Mouse (Mus musculus) C3H10T1/2 (cell line): ENCODE results near the gene Atad2b. TPM values are rescaled to one million over a fixed set of nuclear protein-coding genes. Genes with fewer than 3 reads are reported as not detected.

Experiments
- polyA plus RNA-seq, 2 experiments: library from polyadenylated mRNA; unstranded; fragments of >200 nt; fragmentation: generic; extraction: Trizol; gene quantifications; one replicate each; pipeline ENCODE4 v1.2.1; 2012; ENCODE audit warnings: missing spikeins in 2 of 2

Atad2b gene
- 1 to 10 TPM in 1 of 2 experiments, under 1 TPM in 1; 0.14 to 1.1 TPM for polyA plus RNA-seq

DNA sequence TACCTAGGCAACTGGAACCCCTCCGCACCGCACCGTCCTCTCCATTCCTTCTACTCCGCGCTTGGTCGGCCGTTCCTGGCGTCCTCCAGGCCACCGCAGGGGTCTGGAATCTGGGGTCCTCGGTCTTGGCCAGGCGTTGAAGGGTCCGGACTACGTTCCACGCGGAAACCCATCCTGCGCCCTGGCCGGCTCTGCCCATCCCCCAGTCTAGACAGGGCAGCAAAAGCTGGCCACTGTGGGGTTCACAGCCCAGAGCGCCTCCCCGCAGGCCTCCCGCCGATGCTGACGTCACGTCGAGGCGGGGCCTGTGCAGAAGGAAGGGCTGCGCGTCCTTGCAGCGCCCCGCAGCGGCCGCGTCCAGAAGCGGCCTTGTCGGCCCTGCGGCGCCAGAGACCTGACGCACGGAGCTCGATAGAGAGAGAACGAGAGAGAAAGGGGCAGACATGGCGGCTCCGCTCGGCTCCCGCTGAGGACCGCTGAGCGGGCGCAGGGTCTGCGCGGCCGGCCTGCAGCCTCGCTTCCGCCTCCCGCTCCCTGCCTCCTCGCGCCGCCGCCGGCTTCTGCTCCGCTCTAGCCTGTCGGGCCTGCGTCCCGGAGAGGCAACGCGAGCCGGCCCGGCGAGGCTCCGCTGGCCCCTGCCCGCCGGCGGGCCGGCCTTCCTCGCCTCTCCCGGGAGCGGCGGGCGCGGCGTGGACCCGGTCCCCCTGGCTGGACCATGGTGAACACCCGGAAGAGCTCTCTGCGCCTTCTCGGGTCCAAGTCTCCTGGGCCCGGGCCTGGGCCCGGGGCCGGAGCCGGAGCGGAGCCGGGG, at the start of gene Atad2b:
Atad2b (plus strand) TSS at position 360 of the 811 bp plus-strand sequence.

DNA sequence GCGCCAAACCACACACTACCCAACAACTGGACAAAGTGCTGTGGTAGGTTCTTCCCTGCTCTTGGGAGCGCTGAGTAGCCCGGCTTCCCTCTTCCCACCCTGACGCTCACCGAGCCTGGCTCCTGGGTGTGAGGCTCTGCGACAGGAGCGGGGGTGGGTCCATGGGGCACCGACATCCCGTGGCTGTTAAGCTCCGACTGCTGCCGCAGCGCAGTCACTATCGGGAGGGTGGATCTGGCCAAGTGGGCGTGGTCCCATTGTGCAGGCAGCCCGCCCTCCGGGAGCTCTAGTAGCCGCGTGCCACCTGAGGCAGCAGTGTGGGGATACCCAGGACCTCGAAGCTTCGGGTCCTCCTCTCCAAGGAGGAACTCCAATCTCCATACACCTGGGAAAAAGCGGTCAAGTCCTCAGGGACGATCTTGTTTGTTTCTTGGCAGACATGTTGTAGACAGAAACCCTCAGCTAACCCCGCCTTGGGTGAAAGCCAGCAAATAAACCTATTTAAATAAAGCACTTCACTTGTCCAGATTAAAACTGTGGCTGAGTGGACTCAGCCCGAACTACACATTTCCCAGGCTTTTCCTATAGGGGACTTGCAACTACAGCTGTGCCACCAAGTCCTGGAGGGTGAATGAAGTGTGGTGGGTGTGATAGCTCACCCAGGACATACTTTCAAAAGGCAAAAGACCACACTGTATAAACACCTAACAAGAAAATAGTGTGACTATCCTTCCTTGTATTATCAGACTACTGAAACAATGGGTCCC, 42.8 kb upstream of the Atad2b start, which contains the start of gene Mfsd2b:
Mfsd2b (minus strand) TSS at position 199 of the 767 bp plus-strand sequence.

DNA sequence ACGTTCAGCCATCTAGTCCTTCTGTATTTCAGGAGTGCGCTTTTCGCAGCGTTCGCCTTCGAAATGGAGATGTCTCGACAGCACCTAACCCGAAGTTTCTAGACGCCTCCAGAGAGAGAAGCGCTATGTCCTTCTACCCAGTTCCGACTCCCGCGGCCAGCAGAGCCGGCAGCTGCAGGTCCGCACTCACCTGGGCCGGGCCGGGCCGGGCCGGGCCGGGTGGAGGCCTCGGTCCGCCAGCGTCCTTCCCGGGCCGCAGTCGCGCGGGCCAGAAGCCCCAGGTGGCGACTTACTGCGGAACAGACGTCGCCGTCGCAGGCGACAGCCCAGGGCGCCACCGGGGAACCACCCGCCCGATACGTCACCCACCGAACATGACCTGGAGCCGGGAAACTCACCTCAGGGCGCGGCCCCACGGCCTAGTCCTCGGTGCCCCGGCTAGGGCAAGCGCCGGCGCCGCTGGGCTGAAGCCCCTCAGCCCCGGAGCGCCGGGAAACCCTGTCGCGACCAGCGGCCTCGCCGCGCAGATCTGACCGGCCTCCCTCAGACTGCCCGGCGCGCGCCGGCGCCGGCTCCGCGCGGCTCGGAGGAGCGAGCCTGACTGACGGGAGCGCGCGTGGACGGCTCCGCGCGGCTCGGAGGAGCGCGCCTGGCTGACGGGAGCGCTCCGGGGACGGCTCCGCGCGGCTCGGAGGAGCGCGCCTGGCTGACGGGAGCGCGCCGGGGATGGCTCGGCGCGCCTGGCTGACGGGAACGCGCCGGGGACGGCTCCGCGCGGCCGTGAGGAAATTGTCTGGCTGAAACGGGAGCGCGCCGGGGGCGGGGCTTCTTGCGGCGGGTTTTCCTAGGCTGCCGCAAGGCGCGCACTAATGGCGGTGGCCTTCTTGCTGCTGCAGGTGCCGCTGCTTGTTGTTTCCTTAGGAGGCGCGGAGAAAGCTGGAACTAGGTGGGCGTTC, 9.9 kb upstream of the Atad2b start, which contains the start of gene Ubxn2a:
Ubxn2a (minus strand) TSS at position 755 of the 956 bp plus-strand sequence.

Other genes starting within 250 kb of the Atad2b start
- not detected for gene Fam228a, start 178.9 kb upstream of the Atad2b start, polyA plus RNA-seq
- under 1 TPM in 1 of 2 experiments, not detected in 1; 0.24 TPM for gene Pfn4, start 148.3 kb upstream of the Atad2b start, polyA plus RNA-seq
- gene Fam228b, start 148.1 kb upstream of the Atad2b start, polyA plus RNA-seq, result under 1 TPM; 0.07 to 0.08 TPM
- gene Sf3b6, start 99.8 kb upstream of the Atad2b start, polyA plus RNA-seq, result 10 to 100 TPM; 22.3 to 87.4 TPM
- 1 to 10 TPM; 1.8 to 9.8 TPM for gene Fkbp1b, start 75.8 kb upstream of the Atad2b start, polyA plus RNA-seq
- gene Wdcp, start 74.0 kb upstream of the Atad2b start, polyA plus RNA-seq, result 1 to 10 TPM; 2.8 to 4.4 TPM
- under 1 TPM; 0.02 to 0.14 TPM for gene Mfsd2b, start 43.0 kb upstream of the Atad2b start, polyA plus RNA-seq
- 1 to 10 TPM in 1 of 2 experiments, under 1 TPM in 1; 0.47 to 1.4 TPM for gene Ubxn2a, start 9.6 kb upstream of the Atad2b start, polyA plus RNA-seq